Mouse (Mus musculus) liver, embryonic 14.5 days (tissue): ENCODE data around the gene Patj. TPM values are rescaled to one million over a fixed set of nuclear protein-coding genes. Genes with fewer than 3 reads are reported as not detected.

Experiments used
- ATAC-seq: fragments of 200-750 bp; cut with Nextera tagmentation; 2 replicates; pipeline ENCODE4 v1.8.0; 2017; ENCODE audit warnings: moderate number of reproducible peaks, mild to moderate bottlenecking, moderate library complexity; ENCODE audit not compliant: insufficient read depth
- DNase-seq, 3 experiments: peaks; one replicate each; pipeline ENCODE4 v3.0.0-alpha.2; 2012 to 2013; ENCODE audit warnings: low read depth in 3 of 3, low spot score in 3 of 3
- H3K27ac ChIP-seq: fragments of 300-500 bp; sonication (generic); 2 replicates; pipeline ENCODE4 v1.5.1; 2014; ENCODE audit warnings: moderate library complexity, mild to moderate bottlenecking, control low read depth, inconsistent platforms
- H3K27me3 ChIP-seq: fragments of 300-500 bp; sonication (generic); 2 replicates; pipeline ENCODE4 v1.6.1; 2014; ENCODE audit warnings: mild to moderate bottlenecking, low read length, moderate library complexity; ENCODE audit not compliant: control insufficient read depth, insufficient read depth
- H3K36me3 ChIP-seq: fragments of 300-500 bp; sonication (generic); replicated peaks from 2 replicates; pipeline ENCODE4 v1.6.1; 2014; ENCODE audit warnings: low read depth; ENCODE audit not compliant: control insufficient read depth, insufficient read depth
- H3K4me1 ChIP-seq, 2 experiments: fragments of 200-500 bp in 1 of 2; fragments of 300-500 bp in 1 of 2; sonication (generic) in 1 of 2; replicated peaks; 2 replicates each; pipeline ENCODE4 v1.6.1; 2012 to 2014; ENCODE audit warnings: antibody characterized with exemption in 1 of 2, inconsistent platforms in 1 of 2, low read length in 1 of 2; ENCODE audit not compliant: control insufficient read depth in 2 of 2, insufficient read depth in 2 of 2
- H3K4me2 ChIP-seq: fragments of 300-500 bp; sonication (generic); 2 replicates; pipeline ENCODE4 v1.6.1; 2014; ENCODE audit warnings: low read depth, mild to moderate bottlenecking, control low read depth, moderate library complexity
- H3K4me3 ChIP-seq, 2 experiments: fragments of 200-500 bp in 1 of 2; fragments of 300-500 bp in 1 of 2; sonication (generic) in 1 of 2; 2 replicates each; pipeline ENCODE4 v1.5.1; 2012 to 2014; ENCODE audit warnings: low read depth in 2 of 2, low read length in 2 of 2, mild to moderate bottlenecking in 2 of 2, control low read depth in 1 of 2, inconsistent platforms in 1 of 2, moderate library complexity in 1 of 2; ENCODE audit not compliant: insufficient read depth in 1 of 2
- H3K9ac ChIP-seq: fragments of 300-500 bp; sonication (generic); replicated peaks from 2 replicates; pipeline ENCODE4 v1.6.1; 2014; ENCODE audit warnings: mild to moderate bottlenecking, control low read depth, moderate library complexity
- H3K9me3 ChIP-seq: fragments of 300-500 bp; sonication (generic); 2 replicates; pipeline ENCODE4 v1.6.1; 2016; ENCODE audit warnings: low read length, mixed read lengths; ENCODE audit not compliant: control insufficient read depth
- CTCF ChIP-seq: IDR thresholded peaks from 2 replicates; pipeline ENCODE4 v1.5.1; 2016; ENCODE audit warnings: antibody characterized with exemption, low read depth, control low read depth
- EP300 ChIP-seq: IDR thresholded peaks from 2 replicates; pipeline ENCODE4 v1.6.1; 2016; ENCODE audit warnings: antibody characterized with exemption, low read depth
- WGBS: fragments of 180-500 bp; shearing (Covaris S2); extraction: QIAGEN DNeasy Blood & Tissue Kit; methylation state at CpG from one replicate; pipeline ENCODE4 v1.1.7; 2014; ENCODE audit not compliant: insufficient replicate concordance; 5-methylcytosine and 5-hydroxymethylcytosine counted together
- polyA plus RNA-seq, 2 experiments: library from polyadenylated mRNA; depleted of rRNA in 1 of 2; stranded (reverse) in 1 of 2; unstranded in 1 of 2; fragments of >200 nt; fragmentation: Nextera tagmentation in 1 of 2; extraction: Ambion mirVana in 1 of 2; gene quantifications; 2 replicates each; pipeline versions ENCODE4 v1.2.1 to v1.2.3; 2012 to 2014

The Patj gene
- polyA plus RNA-seq, 2 experiments = 1.1 to 1.6 TPM

DNA sequence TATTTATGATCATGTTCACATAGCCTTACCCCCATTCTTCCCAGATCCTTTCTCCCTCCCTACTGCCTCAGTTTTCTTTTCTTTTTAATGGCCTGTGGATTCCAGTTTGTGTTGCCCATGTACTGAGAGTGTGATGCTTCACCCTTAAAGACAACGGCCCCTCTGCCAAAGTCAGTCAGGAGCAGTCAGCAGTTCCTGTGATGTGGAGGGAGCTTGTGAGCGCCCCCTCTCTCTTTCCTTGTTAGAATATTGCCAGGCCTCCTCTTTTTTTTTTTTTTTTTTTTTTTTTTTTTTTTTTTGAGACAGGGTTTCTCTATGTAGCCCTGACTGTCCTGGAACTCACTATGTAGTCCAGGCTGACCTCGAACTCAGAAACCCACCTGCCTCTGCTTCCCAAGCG, 91.3 kb downstream of the Patj start:
- Histone ChIP-seq H3K4me3 (no peak overlapping the region), H3K4me1 (no peaks in the 10 kb centered on the region), H3K27ac (no peak overlapping the region), H3K36me3 (no peaks in the 10 kb centered on the region), H3K9me3 (no peaks in the 10 kb centered on the region), H3K4me2 (no peak overlapping the region), H3K9ac (no peak overlapping the region), H3K27me3 (no peaks in the 10 kb centered on the region)
- TF ChIP-seq EP300 (no peak), CTCF (no peak)
- WGBS = 49% methylated on average over 4 of the region's 4 CpGs
- ATAC-seq (peak; percentile 47; the same call in 1 of the 2 replicates), DNase-seq (no peak)

DNA sequence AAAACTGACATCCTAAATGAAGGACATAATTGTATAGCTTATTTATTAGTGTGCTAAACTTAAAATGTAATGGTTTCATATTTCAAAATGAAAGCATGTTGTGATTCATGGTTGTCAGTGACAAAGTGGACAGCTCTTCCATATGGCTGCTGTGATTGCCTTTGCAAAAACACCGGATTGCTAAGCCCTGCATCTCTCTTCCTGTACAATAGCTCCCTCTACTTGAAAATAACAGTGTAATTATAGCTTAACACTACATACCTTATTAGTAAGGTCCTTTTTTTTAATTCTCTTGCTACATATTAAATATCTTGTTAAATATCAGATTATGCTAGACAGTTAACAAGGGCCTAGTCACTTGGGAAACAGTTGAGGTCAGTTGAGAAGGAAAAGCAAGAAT, 93.8 kb downstream of the Patj start:
- ATAC-seq = no peak
- no peaks in the 10 kb centered on the region for H3K4me1 ChIP-seq

DNA sequence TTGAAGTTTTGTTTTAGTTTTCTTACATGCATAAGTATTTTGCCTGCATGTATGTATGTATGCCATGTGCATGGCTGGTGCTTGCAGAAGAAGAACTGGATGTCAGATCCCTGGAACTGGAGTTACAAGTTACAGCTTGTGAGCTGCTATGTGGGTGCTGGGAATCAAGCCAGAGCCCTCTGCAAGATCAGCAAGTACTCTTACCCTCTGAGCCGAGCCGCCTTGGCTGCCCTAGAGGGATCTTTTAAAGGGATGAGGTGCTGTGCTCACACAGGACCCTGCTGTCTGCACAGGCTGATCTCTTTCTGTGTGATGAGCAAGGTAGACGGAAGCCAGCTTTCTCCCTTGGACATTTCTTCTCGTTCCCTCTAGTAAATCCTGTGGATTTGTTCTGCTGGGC, 102.8 kb downstream of the Patj start:
- ATAC-seq (no peak), DNase-seq (no peak)
- no peaks in the 10 kb centered on the region for H3K27me3 ChIP-seq
- no peaks in the 10 kb centered on the region for H3K36me3 ChIP-seq
- no peak overlapping the region for H3K27ac ChIP-seq
- H3K4me3 ChIP-seq = no peak overlapping the region
- H3K9me3 ChIP-seq = no peaks in the 10 kb centered on the region
- WGBS = 56% methylated on average over 4 of the region's 4 CpGs
- H3K9ac ChIP-seq = no peak overlapping the region
- TF ChIP-seq CTCF (no peak), EP300 (no peak)
- H3K4me1 ChIP-seq = no peaks in the 10 kb centered on the region
- H3K4me2 ChIP-seq = no peak overlapping the region

More for the DNA sequence above, 93.8 kb downstream of the Patj start:
- Histone ChIP-seq H3K4me2 (no peak overlapping the region), H3K27ac (no peak overlapping the region), H3K9me3 (no peaks in the 10 kb centered on the region), H3K27me3 (no peaks in the 10 kb centered on the region), H3K9ac (no peak overlapping the region), H3K4me3 (no peak overlapping the region), H3K36me3 (no peaks in the 10 kb centered on the region)
- TF ChIP-seq CTCF (no peak), EP300 (no peak)
- 48% methylated on average over 1 of the region's 1 CpGs for WGBS
- DNase-seq = no peak

DNA sequence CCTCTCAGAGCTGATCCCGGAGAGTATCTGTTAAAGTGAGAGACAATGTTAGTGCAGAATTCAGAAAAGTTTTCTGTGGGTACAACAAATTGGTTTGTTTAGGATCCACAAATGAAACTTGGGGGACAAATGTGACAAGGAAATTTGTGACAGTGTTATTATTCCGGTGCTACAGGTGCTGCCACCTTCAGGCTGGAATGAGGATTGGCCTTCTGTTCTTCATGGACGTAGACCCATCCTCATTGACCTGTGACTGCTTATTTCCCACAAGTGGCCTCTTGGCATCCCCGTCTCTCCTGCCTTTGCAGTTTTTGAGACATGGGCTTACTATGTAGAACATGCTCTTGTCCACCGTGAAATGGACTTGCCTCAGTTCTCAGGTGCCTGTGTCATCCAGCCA, 104.6 kb downstream of the Patj start:
- no peaks in the 10 kb centered on the region for H3K36me3 ChIP-seq
- TF ChIP-seq CTCF (peak; percentile 56), EP300 (no peak)
- H3K4me1 ChIP-seq = no peaks in the 10 kb centered on the region
- no peak overlapping the region for H3K4me3 ChIP-seq
- ATAC-seq (no peak), DNase-seq (no peak)
- H3K9me3 ChIP-seq = no peaks in the 10 kb centered on the region
- WGBS = 57% methylated on average over 5 of the region's 5 CpGs
- H3K9ac ChIP-seq = no peak overlapping the region
- H3K27me3 ChIP-seq = no peaks in the 10 kb centered on the region
- no peak overlapping the region for H3K27ac ChIP-seq
- no peak overlapping the region for H3K4me2 ChIP-seq

DNA sequence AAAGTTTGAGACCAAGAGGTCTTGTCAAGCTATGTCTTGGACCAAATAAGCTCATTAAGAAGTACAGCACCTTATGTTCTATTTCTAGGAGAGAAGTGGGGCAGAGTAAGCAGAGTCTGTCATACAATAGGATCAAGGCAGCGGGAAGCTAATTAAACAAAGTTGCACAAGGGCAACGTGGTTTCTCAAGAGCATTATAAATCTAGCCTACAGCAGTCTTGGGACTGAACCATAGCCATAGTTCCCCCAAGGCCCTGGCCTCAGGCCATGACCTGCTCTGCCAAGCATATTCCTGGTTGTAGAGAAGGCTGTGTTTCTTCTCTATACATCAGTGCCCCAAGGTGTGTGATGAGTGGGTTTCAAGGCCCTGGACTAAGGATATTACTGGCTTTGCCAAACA, 105.3 kb downstream of the Patj start:
- no peak overlapping the region for H3K4me3 ChIP-seq
- DNase-seq (no peak), ATAC-seq (no peak)
- H3K4me1 ChIP-seq = no peaks in the 10 kb centered on the region
- no peak overlapping the region for H3K27ac ChIP-seq
- no peaks in the 10 kb centered on the region for H3K36me3 ChIP-seq
- H3K9me3 ChIP-seq = no peaks in the 10 kb centered on the region
- WGBS = 56% methylated on average over 2 of the region's 2 CpGs
- no peak overlapping the region for H3K9ac ChIP-seq
- H3K4me2 ChIP-seq = no peak overlapping the region
- TF ChIP-seq EP300 = no peak
- TF ChIP-seq CTCF = no peak
- no peaks in the 10 kb centered on the region for H3K27me3 ChIP-seq

DNA sequence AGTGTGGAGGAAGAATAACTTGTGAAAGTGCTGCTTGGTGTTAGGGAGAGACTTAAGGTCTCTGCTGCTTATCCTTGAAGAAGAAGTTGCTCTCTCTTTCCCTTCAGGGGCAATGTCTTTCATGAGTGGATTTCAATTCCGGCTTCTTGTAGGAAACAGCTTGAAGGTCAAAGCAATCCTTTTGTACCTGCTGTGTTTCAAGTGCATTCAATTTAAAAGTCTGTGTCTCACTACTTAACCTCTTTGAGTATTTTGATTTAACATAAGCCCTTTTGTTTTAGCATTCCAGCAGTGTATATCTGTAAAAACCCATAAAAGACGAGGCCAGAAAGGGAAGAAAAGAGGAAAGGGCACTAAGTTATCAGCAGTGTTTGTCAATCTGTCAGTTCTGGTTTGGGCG, 109.2 kb downstream of the Patj start:
- no peak overlapping the region for H3K9ac ChIP-seq
- ATAC-seq (no peak), DNase-seq (no peak)
- H3K27me3 ChIP-seq = no peaks in the 10 kb centered on the region
- H3K27ac ChIP-seq = no peak overlapping the region
- no peak overlapping the region for H3K4me2 ChIP-seq
- H3K36me3 ChIP-seq = no peaks in the 10 kb centered on the region
- H3K4me1 ChIP-seq = no peaks in the 10 kb centered on the region
- no peak for TF ChIP-seq EP300
- TF ChIP-seq CTCF = no peak
- H3K4me3 ChIP-seq = no peak overlapping the region
- WGBS = 51% methylated on average over 3 of the region's 3 CpGs
- no peaks in the 10 kb centered on the region for H3K9me3 ChIP-seq
